Mouse (Mus musculus) NIH3T3 (cell line): ENCODE results near the gene Tsc22d4.
"Not testable (repeated sequence)": the region's sequence is repeated elsewhere in the genome, so short reads cannot be mapped to it uniquely, and the experiment has no call there.

Source experiments
- DNase-seq: peaks from one replicate; pipeline ENCODE4 v3.0.0-alpha.2; 2012; ENCODE audit warnings: low read depth

Gene Tsc22d4

GRCm38 (mm10) chr5:137741023-137741931, 4.3 kb upstream of the Tsc22d4 start, which contains the start of gene Nyap1:
Gene Nyap1 (minus strand): TSS chr5:137741607.
- peak; percentile 88 for DNase-seq

DNA sequence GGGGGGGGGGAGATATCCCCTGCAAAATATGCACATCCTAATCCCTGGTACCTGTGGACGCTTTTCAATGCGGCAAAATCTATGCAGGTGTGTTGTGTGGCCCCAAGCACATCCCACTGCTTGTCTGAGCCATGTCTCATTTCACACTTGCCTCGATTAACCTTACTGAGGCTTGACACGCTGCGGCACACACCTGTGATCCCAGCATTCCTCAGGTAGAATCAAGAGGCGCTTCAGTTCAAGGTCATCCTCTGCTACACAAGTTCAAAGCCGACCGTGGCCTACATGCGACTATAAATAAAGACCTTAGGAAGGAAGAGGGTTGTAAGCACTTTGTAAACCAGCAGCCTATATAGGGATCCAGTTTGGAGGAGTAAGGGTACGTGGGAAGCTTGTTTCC, 3.5 kb upstream of the Tsc22d4 start:
- DNase-seq, result no peak

GRCm38 (mm10) chr5:137742836-137743235, 2.7 kb upstream of the Tsc22d4 start:
- DNase-seq, result no peak

DNA sequence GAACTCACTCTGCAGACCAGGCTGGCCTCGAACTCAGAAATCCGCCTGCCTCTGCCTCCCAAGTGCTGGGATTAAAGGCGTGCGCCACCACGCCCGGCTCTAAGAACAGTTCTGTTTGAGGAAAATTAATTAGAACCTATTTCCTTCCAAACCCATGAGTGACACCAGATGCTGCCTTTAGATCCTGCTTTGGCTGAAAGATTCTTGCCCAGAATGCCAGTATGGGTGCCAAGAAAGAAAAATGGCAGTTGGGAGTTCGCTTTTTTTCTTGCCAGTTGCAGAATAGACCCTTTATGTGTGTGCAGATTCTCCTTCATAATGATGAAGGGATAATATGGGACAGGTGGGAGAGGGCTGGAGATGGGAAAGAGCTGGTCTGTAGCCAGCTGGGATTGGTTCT, 1.3 kb upstream of the Tsc22d4 start:
- DNase-seq, result no peak

GRCm38 (mm10) chr5:137746282-137746850, 836 bp downstream of the Tsc22d4 start:
- DNase-seq, result peak; percentile 74

DNA sequence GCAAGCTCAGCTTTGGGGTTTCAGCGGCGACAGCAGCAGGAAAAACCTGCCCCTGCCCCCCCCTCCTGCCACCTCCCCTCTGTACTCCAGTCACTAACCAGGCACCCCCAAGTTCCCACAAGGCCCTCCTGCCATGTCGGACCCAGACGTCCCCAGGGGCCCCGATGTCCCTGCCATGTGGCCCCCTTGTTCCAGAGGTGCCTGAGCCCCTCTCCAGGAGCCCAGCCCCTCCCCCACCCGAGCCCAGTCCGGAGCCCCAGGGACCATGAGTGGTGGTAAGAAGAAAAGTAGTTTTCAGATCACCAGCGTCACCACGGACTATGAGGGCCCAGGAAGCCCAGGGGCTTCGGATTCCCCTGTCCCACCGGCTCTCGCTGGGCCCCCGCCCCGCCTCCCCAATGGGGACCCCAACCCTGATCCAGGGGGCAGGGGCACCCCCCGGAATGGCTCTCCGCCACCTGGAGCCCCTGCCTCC, 1.4 kb downstream of the Tsc22d4 start:
- DNase-seq, result peak; percentile 31

DNA sequence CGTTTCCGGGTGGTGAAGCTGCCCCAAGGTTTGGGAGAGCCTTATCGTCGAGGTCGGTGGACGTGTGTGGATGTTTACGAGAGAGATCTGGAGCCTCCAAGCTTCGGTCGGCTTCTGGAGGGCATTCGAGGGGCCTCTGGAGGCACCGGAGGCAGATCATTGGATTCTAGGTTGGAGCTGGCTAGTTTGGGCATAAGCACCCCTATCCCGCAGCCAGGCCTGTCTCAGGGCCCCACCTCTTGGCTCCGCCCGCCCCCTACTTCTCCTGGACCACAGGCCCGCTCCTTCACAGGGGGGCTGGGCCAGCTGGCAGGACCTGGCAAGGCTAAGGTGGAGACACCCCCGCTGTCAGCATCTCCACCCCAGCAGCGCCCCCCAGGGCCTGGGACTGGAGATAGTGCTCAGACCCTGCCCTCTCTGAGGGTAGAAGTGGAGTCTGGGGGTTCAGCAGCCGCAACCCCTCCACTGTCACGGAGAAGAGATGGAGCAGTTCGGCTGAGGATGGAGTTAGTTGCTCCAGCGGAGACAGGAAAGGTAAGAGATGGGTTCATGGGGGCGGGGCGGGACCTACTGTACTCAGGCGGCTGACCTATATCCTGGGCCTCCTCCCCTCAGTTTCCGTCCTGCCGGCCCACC, 1.9 kb downstream of the Tsc22d4 start:
- DNase-seq, result peak; percentile 69

GRCm38 (mm10) chr5:137748130-137748770, 2.7 kb downstream of the Tsc22d4 start:
- DNase-seq, result no peak

DNA sequence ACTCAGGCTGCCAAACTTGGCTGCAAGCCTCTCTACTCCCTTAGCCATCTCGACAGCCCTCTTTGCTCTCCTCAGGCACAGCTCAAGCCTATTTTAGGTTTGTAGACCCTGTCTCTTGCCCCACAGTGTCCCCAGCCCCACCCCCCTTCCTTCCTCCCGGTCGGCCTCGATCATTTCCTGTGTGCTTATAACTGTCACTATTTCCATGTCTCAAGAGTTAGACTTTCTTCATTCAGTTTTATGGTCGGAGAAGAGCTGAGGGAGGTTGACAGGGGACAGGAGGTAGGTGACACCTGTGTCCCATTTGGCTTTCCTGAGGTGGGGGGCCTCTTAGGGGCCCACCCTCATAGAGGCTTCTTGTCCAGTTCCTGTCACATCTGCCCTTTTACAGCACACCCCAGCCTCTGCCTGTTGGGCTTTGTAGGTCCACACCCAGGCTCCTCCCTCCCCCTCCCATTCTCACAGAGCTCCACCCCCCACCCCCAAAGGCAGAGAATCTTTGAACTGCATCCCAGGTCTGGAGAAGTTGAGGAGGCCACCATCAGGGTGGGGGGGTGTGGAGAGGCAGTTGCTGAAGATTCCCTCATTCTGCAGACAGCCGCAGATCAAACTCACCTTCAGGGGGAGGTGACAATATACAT, 3.8 kb downstream of the Tsc22d4 start:
- DNase-seq, result no peak

- DNase-seq, result not testable (repeated sequence)
Observed at GRCm38 (mm10) chr5:137750212-137750611, 4.7 kb downstream of the Tsc22d4 start.

GRCm38 (mm10) chr5:137751221-137751887, 5.8 kb downstream of the Tsc22d4 start:
- DNase-seq, result no peak

- DNase-seq, result no peak
Observed at GRCm38 (mm10) chr5:137751988-137752387, 6.5 kb downstream of the Tsc22d4 start.

- DNase-seq, result no peak
Observed at GRCm38 (mm10) chr5:137753111-137753832, 7.7 kb downstream of the Tsc22d4 start.

DNA sequence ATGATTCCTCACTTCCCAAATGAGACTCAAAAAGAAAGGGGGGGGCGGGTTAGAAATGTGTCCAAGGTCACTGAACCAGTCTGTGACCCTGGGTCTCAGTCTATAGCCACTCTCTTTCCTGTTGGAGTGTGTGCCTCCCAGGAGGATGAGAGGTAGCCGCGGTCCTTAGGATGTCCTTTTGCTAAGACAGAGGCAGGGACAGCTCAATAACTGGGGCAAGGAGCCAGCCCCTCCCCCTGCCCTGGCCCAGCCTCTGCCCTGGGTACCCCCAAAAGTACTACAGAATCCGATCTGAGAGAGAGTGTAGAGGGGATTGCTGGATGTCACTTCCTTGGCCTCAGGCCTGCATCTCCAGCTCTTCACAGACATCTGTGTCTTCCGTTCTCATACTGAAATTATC, 9.9 kb downstream of the Tsc22d4 start:
- DNase-seq, result no peak

GRCm38 (mm10) chr5:137756106-137756505, 10.6 kb downstream of the Tsc22d4 start:
- DNase-seq, result no peak

- DNase-seq, result peak; percentile 93
Observed at GRCm38 (mm10) chr5:137756882-137757661, 11.5 kb downstream of the Tsc22d4 start.

DNA sequence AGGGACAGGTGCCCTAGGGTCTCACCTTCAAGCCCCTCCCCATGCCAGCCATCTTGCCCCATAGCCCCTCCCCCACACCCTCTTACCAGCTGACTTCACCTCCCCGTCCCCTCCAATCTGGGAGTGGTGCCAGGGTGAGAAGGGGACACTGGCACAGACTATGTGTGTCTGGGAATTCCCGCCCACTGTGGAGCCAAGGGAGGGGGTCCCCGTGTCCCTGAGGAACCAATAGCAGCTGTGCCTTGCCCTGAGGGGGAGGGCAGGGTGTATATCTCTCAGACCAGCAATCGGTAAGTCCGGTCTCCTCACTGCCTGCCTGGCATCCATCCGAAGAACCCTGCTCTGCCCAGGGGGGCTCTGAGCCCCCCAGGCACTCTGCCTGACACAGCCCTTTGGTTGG, 12.4 kb downstream of the Tsc22d4 start:
- DNase-seq, result no peak

- no peak for DNase-seq
Observed at GRCm38 (mm10) chr5:137758921-137759534, 13.5 kb downstream of the Tsc22d4 start.

- DNase-seq, result peak; percentile 93
Observed at GRCm38 (mm10) chr5:137759971-137760412, 14.5 kb downstream of the Tsc22d4 start.
